Mouse (Mus musculus) thymus, adult 2 months (tissue): ENCODE measurements around the gene Gm49425.

Source experiments
- CTCF ChIP-seq: fragments of 200-500 bp; IDR thresholded peaks from 2 replicates; pipeline ENCODE4 v1.5.1; 2012; ENCODE audit warnings: mild to moderate bottlenecking, control low read depth, low read length, moderate library complexity, borderline replicate concordance; ENCODE audit not compliant: control insufficient read depth, poor library complexity, insufficient read depth; ENCODE audit errors: extremely low read depth
- POLR2A ChIP-seq: fragments of 200-500 bp; IDR thresholded peaks from 2 replicates; pipeline ENCODE4 v1.6.1; 2012; ENCODE audit warnings: mild to moderate bottlenecking, low read length, control low read depth, moderate library complexity; ENCODE audit not compliant: control insufficient read depth, poor library complexity, insufficient read depth; ENCODE audit errors: extremely low read depth

GRCm38 (mm10) chr15:101542543-101542942 lies 25.5 kb upstream of the Gm49425 start:
- no peak for TF ChIP-seq CTCF
- TF ChIP-seq POLR2A: no peak
